Mouse (Mus musculus) ES-Bruce4 (cell line): ENCODE data around the gene Msl1. TPM values are rescaled to one million over a fixed set of nuclear protein-coding genes. Genes with fewer than 3 reads are reported as not detected.

Experiments
- H3K27ac ChIP-seq: 2 replicates; pipeline ENCODE4 v1.5.1; 2012; ENCODE audit warnings: low read length, inconsistent platforms; ENCODE audit not compliant: insufficient read depth
- H3K27me3 ChIP-seq: 2 replicates; pipeline ENCODE4 v1.6.1; 2012; ENCODE audit warnings: mild to moderate bottlenecking, low read length, inconsistent platforms; ENCODE audit not compliant: control insufficient read depth, poor library complexity, insufficient read depth, severe bottlenecking
- H3K36me3 ChIP-seq: 2 replicates; pipeline ENCODE4 v1.6.1; 2012; ENCODE audit warnings: inconsistent platforms, mild to moderate bottlenecking, low read length, moderate library complexity; ENCODE audit not compliant: control insufficient read depth, poor library complexity, insufficient read depth, severe bottlenecking
- H3K4me1 ChIP-seq: one replicate; pipeline ENCODE4 v1.8.1; 2011; ENCODE audit warnings: low read length; ENCODE audit not compliant: control insufficient read depth, insufficient read depth
- H3K4me3 ChIP-seq: 2 replicates; pipeline ENCODE4 v1.5.1; 2011; ENCODE audit warnings: low read depth, mild to moderate bottlenecking, low read length
- H3K9ac ChIP-seq: 2 replicates; pipeline ENCODE4 v1.6.1; 2012; ENCODE audit warnings: low read depth, mild to moderate bottlenecking, inconsistent platforms; ENCODE audit not compliant: poor library complexity, severe bottlenecking
- H3K9me3 ChIP-seq: replicated peaks from 2 replicates; pipeline ENCODE4 v1.6.1; 2012; ENCODE audit warnings: mild to moderate bottlenecking, low read length, inconsistent platforms; ENCODE audit not compliant: control insufficient read depth, poor library complexity, insufficient read depth, severe bottlenecking
- CTCF ChIP-seq: IDR thresholded peaks from one replicate; pipeline ENCODE4 v1.8.1; 2011; ENCODE audit warnings: low read depth, low read length
- EP300 ChIP-seq: IDR thresholded peaks from 2 replicates; pipeline ENCODE4 v1.6.1; 2011; ENCODE audit warnings: low read depth, low read length; ENCODE audit not compliant: insufficient read depth
- POLR2A ChIP-seq: IDR thresholded peaks from one replicate; pipeline ENCODE4 v1.8.1; 2011; ENCODE audit warnings: low read length; ENCODE audit not compliant: insufficient read depth
- polyA plus RNA-seq: library from polyadenylated mRNA; stranded (reverse); fragments of >200 nt; gene quantifications from 2 replicates; pipeline ENCODE4 v1.2.4, GENCODE M21; 2011; ENCODE audit warnings: low read depth; ENCODE audit not compliant: missing spikeins, insufficient read depth, insufficient read length

Gene Msl1
- polyA plus RNA-seq, 1 experiment, result 68.7 TPM

DNA sequence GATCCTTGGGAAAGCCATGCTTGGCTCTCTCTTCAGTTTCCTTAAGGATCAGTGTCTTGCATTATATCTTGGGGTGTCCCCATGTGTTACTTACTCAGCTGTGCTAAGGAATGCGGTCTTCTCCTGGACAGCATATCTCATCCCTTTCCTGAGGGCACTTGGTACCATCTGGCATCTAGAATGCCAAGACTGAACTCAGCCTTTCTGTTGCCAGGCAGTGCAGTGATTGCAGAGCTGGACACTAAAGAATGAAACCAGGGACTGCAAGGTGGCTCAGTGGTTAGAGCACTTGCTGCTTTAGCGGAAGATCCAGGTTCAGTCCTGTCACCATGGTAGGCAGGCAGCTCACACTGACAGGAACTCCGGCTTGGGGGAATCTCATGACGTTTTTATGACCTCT lies 34.6 kb downstream of the Msl1 start:
- H3K4me3 ChIP-seq, result no peak overlapping the region
- no peaks in the 10 kb centered on the region for H3K9me3 ChIP-seq
- no peaks in the 10 kb centered on the region for H3K27me3 ChIP-seq
- H3K4me1 ChIP-seq, result no peaks in the 10 kb centered on the region
- no peak overlapping the region for H3K9ac ChIP-seq
- TF ChIP-seq EP300, result no peak
- TF ChIP-seq CTCF, result no peak
- TF ChIP-seq POLR2A, result no peak
- peaks cover 72% of the 10 kb centered on the region for H3K36me3 ChIP-seq
- no peak overlapping the region for H3K27ac ChIP-seq

GRCm38 (mm10) chr11:98835296-98835695 lies 40.0 kb downstream of the Msl1 start:
- Histone ChIP-seq H3K27ac (no peak overlapping the region), H3K9me3 (no peaks in the 10 kb centered on the region), H3K36me3 (peaks cover 30% of the 10 kb centered on the region), H3K27me3 (peaks cover 13% of the 10 kb centered on the region), H3K9ac (no peak overlapping the region), H3K4me1 (no peaks in the 10 kb centered on the region), H3K4me3 (no peak overlapping the region)
- no peak for TF ChIP-seq POLR2A
- no peak for TF ChIP-seq CTCF
- TF ChIP-seq EP300, result no peak

DNA sequence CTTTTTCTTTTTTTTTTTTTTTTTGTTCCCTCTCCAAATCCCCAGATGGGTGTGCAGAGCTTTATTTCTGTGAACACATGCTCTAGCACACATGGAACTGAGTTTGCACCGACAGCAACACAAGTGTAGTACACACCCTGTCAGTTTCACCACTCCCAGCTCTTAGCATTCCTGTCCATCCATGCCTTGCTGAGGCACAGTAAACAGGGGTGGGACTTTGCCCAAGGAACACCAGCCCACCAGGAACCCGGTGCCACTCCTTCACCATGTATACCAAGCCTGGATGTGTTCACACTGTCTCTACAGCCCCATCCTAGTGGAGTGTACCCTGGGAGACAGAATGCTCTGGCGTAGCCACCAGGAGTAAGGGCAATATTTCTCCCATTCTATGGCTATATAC lies 40.4 kb downstream of the Msl1 start:
- Histone ChIP-seq H3K36me3 (peaks cover 30% of the 10 kb centered on the region), H3K4me1 (no peaks in the 10 kb centered on the region), H3K27ac (no peak overlapping the region), H3K9me3 (no peaks in the 10 kb centered on the region), H3K4me3 (no peak overlapping the region), H3K9ac (no peak overlapping the region), H3K27me3 (peaks cover 13% of the 10 kb centered on the region)
- TF ChIP-seq POLR2A (no peak), CTCF (no peak), EP300 (no peak)

DNA sequence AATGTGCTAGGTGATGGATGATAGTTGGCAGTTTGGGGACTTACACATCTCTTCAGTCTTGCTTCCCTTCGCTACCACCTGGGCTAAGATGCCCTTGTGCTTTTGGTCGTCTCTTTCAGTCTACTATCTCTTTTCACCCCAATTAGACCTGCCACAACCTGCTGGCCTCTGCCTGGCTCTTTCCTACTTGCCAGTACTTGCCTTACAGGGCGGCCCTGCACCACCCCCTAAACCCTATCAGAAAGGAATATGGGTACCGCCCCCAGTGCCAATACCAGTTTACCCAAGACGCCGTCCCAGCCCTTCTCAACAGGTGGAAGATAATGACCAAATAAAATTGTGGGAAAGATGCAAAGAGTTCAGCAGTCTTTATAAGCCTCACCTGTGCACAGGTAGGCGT lies 40.8 kb downstream of the Msl1 start:
- H3K9me3 ChIP-seq, result no peaks in the 10 kb centered on the region
- no peaks in the 10 kb centered on the region for H3K4me1 ChIP-seq
- H3K36me3 ChIP-seq, result peaks cover 27% of the 10 kb centered on the region
- H3K27me3 ChIP-seq, result peaks cover 13% of the 10 kb centered on the region
- no peak for TF ChIP-seq CTCF
- no peak for TF ChIP-seq EP300
- no peak for TF ChIP-seq POLR2A
- H3K27ac ChIP-seq, result no peak overlapping the region
- H3K4me3 ChIP-seq, result peak overlapping the region; percentile 61
- H3K9ac ChIP-seq, result peak overlapping the region; percentile 88

GRCm38 (mm10) chr11:98836651-98837141 lies 41.4 kb downstream of the Msl1 start, which contains the start of gene Rapgefl1:
Gene Rapgefl1, plus strand, starts transcription at chr11:98836785.
- H3K36me3 ChIP-seq, result peaks cover 22% of the 10 kb centered on the region

GRCm38 (mm10) chr11:98837231-98837704 lies 42.0 kb downstream of the Msl1 start:
- H3K4me1 ChIP-seq, result no peaks in the 10 kb centered on the region
- H3K27ac ChIP-seq, result no peak overlapping the region

More at GRCm38 (mm10) chr11:98836651-98837141, 41.4 kb downstream of the Msl1 start, which contains the start of gene Rapgefl1:
- H3K27me3 ChIP-seq, result peaks cover 13% of the 10 kb centered on the region
- no peaks in the 10 kb centered on the region for H3K9me3 ChIP-seq
- peak within 1 kb of the TSS; percentile 92 for H3K4me3 ChIP-seq
- H3K4me1 ChIP-seq, result no peaks in the 10 kb centered on the region
- no peak for TF ChIP-seq CTCF
- TF ChIP-seq EP300, result no peak
- no peak for TF ChIP-seq POLR2A
- no peak within 1 kb of the TSS for H3K27ac ChIP-seq
- peak within 1 kb of the TSS; percentile 88 for H3K9ac ChIP-seq

More at GRCm38 (mm10) chr11:98837231-98837704, 42.0 kb downstream of the Msl1 start:
- Histone ChIP-seq H3K27me3 (peaks cover 13% of the 10 kb centered on the region), H3K9me3 (no peaks in the 10 kb centered on the region), H3K36me3 (peaks cover 16% of the 10 kb centered on the region), H3K9ac (peak overlapping the region; percentile 88), H3K4me3 (peak overlapping the region; percentile 92)
- TF ChIP-seq POLR2A, result no peak
- no peak for TF ChIP-seq CTCF
- TF ChIP-seq EP300, result no peak
